Mouse (Mus musculus): Measurements from ENCODE around the gene Gm9970. TPM values are rescaled to one million over a fixed set of nuclear protein-coding genes. Genes with fewer than 3 reads are reported as not detected.
A peak's percentile ranks its signal among the peaks of the same experiment; 100 is the strongest.

Gm9970 gene
- polyA plus RNA-seq, 1 experiment: 0.28 TPM

- DNase-seq (ENCODE audit: low spot score): no peak
Measured at GRCm38 (mm10) chr5:31195671-31196070, 45.4 kb downstream of the Gm9970 start.

DNA sequence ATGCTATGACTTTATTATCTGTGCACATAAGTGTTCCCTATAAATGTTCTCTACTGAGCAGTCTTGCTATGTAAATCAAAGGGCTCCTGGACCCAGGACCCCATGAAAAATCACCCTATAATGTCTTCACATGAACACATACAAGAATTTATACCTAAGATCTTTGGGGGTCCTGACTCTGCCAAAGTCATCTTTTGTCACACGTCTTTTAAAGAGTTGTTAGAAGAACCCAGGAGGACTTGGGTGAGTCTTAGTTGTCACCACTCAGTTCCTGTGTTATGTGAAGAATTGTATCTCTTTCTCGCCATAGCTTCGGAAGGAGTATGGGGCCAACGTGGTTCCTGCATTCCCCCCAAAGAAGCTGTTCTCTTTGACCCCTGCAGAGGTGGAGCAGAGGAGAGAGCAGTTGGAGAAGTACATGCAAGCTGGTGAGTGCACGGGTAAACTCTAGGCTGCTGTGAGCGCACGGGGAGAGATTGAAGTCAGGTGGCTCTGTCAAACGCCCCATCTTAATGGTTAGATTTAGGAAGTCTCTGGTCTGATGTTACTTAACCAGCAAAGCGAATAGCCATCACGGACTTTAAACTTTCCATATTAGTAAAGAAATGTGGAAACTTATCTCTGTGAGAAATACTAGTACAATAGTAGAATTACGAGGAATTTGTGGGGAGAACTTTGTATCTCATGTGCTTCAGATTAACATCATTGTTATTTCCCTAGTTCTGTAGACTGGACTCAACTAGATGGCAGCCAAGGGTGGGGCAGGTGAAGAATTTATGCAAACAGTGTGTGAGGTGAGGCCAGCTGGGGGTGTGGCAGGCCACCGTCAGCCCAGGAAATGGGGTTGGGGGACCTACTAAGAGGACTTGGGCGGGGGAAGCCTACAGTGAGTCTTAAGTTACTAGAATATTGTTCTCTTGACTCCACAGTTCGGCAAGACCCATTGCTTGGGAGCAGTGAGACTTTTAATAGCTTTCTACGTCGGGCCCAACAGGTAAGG lies 46.2 kb downstream of the Gm9970 start:
- no peak for DNase-seq (ENCODE audit: low spot score)

- no peak for DNase-seq (ENCODE audit: low spot score)
Measured at GRCm38 (mm10) chr5:31193631-31194281, 47.3 kb downstream of the Gm9970 start.

- DNase-seq (ENCODE audit: low spot score): peak; percentile 99
Measured at GRCm38 (mm10) chr5:31192939-31193630, 47.9 kb downstream of the Gm9970 start, which contains the start of the genes Snx17 and Eif2b4. Snx17 (plus strand) TSS chr5:31193227. Eif2b4 (minus strand) TSS chr5:31193430.

DNA sequence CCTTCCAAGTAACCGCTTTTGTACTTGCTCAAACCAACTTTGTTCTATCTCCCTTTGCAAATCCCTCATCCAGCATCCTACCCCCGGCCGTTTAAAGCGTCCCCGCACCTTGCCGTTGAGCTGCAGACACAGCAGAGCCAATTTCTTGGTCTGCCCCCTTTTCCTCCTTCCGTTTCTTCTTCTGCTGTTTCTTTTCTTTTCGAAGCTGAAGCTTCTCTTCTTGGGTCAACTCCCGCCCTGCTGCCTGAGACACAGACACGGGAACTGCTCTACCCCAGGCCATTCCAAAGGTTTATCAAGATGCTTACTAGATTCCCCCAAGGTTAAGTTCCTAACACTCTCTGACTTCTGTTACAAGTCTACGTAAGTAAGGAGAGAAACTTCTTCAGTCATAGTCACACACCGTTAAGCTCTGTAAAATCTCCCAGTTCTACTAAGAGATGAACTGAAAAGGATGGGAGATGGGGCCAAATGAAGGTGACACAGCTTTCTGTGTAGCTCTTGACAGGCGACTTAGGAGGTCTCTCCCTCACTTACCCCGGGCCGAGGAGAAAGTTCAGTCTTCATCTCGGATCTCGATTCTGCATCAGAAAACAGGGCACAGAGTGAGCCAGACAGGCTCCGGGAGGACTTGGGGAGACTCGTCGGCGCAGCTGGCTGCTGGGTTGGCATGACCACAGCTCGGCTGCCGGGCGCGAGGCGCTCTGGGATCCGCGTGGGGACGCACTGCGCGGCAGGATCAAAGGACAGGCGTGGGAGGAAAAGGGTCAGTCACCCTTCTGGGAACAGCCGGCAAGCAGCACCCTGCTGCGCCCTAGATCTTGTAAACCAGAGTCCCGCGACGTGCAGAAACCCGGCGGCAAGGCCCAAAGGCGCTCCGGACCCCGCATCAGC lies 48.7 kb downstream of the Gm9970 start:
- DNase-seq (ENCODE audit: low spot score): no peak

Other genes starting within 250 kb of the Gm9970 start
- 162 and 174 TPM in 2 replicates for gene Atraid, start 192.9 kb downstream of the Gm9970 start, polyA plus RNA-seq (2012; rRNA removed)
- gene Slc5a6, start 192.3 kb downstream of the Gm9970 start, polyA plus RNA-seq (2012; rRNA removed): 19.4 and 21.3 TPM in 2 replicates
- gene Cad, start 186.5 kb downstream of the Gm9970 start, polyA plus RNA-seq (2012; rRNA removed): 14.6 and 14.8 TPM in 2 replicates
- not detected in 2 replicates for gene Dnajc5g, start 134.9 kb downstream of the Gm9970 start, polyA plus RNA-seq (2012; rRNA removed)
- gene Slc30a3, start 133.0 kb downstream of the Gm9970 start, polyA plus RNA-seq (2012; rRNA removed): 0.04 TPM in 1 of 2 replicates, not detected in the other
- not detected in 2 replicates for gene Trim54, start 124.5 kb downstream of the Gm9970 start, polyA plus RNA-seq (2012; rRNA removed)
- not detected in 2 replicates for gene Ucn, start 102.4 kb downstream of the Gm9970 start, polyA plus RNA-seq (2012; rRNA removed)
- gene Mpv17, start 87.0 kb downstream of the Gm9970 start, polyA plus RNA-seq (2012; rRNA removed): 98.9 and 117 TPM in 2 replicates
- 1.5 and 1.7 TPM in 2 replicates for gene Gm29609, start 61.3 kb downstream of the Gm9970 start, polyA plus RNA-seq (2012; rRNA removed)
- gene Gtf3c2, start 61.1 kb downstream of the Gm9970 start, polyA plus RNA-seq (2012; rRNA removed): 78.9 and 87.0 TPM in 2 replicates
- 93.5 and 93.8 TPM in 2 replicates for gene Snx17, start 48.0 kb downstream of the Gm9970 start, polyA plus RNA-seq (2012; rRNA removed)
- gene Eif2b4, start 47.8 kb downstream of the Gm9970 start, polyA plus RNA-seq (2012; rRNA removed): 33.2 and 39.1 TPM in 2 replicates
- 29.3 and 37.0 TPM in 2 replicates for gene Zfp513, start 38.9 kb downstream of the Gm9970 start, polyA plus RNA-seq (2012; rRNA removed)
- gene Ppm1g, start 20.5 kb downstream of the Gm9970 start, polyA plus RNA-seq (2012; rRNA removed): 67.0 and 73.4 TPM in 2 replicates
- gene Nrbp1, start 368 bp downstream of the Gm9970 start, polyA plus RNA-seq (2012; rRNA removed): 114 and 127 TPM in 2 replicates
- gene Krtcap3, start 10.5 kb upstream of the Gm9970 start, polyA plus RNA-seq (2012; rRNA removed): 40.9 and 56.9 TPM in 2 replicates
- gene Ift172, start 49.9 kb upstream of the Gm9970 start, polyA plus RNA-seq (2012; rRNA removed): 36.1 and 39.8 TPM in 2 replicates
- 14.7 and 17.6 TPM in 2 replicates for gene Fndc4, start 54.8 kb upstream of the Gm9970 start, polyA plus RNA-seq (2012; rRNA removed)
- gene Gckr, start 56.2 kb upstream of the Gm9970 start, polyA plus RNA-seq (2012; rRNA removed): 0.29 and 0.39 TPM in 2 replicates
- gene Zfp512, start 211.2 kb upstream of the Gm9970 start, polyA plus RNA-seq (2012; rRNA removed): 29.2 and 32.5 TPM in 2 replicates
- gene 4930548H24Rik, start 244.5 kb upstream of the Gm9970 start, polyA plus RNA-seq (2012; rRNA removed): 0.06 and 0.10 TPM in 2 replicates

Measured in urinary bladder, adult 2 months (tissue).